Mouse (Mus musculus) spleen, postnatal 36 days (tissue): Measurements from ENCODE around the gene Smok3b.
A peak's percentile ranks its signal among the peaks of the same experiment; 100 is the strongest.

Experiments used
- DNase-seq, 2 experiments: peaks; one replicate each; pipeline ENCODE4 v3.0.0; 2022; ENCODE audit warnings: low spot score in 2 of 2, mixed read lengths in 1 of 2

Gene Smok3b

DNA sequence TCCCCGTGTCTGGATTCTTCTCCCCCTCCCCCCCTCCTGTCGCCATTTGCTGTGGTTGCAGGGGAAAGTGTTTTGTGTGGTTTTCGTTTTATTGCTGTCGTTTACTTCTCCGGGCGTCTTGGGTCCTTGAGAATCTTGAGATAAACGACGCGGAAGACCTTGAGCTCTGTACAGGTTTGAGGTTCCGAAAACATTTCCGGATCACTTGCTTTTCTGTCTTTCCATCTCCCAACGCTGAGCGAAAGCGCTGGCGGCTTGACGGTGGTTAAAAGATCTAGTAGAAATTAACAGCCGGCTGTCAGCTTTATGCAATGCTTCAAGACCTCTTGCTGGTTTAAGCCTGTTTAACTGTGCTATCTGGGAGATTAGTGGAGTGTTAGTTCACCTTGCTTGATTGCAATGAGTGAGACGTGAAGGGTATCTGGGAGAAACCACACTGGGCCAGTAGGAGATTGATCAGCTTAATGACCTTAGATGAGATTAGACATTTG lies 64.2 kb downstream of the Smok3b start:
- DNase-seq = peak in 1 of 2 experiments; percentile 10

DNA sequence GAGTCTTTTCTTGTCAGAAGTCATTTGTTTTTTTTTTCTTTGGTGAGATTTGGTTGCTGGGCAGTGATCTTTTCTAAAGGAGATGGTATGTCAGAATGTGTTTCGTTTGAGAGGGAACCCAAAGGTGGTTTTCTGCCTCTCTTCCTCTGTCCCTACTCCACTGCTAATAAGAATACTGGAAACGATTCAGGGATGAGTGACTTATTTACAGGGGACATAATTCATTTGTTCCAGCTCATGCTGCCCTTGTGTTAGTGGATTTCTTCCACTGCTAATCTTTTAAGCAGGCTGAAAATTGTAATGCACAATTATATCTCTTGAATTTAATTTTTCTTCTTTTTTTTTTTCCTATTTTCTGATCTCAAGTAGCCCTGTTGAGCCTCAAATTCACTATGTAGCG lies 65.6 kb downstream of the Smok3b start:
- DNase-seq = no peak

DNA sequence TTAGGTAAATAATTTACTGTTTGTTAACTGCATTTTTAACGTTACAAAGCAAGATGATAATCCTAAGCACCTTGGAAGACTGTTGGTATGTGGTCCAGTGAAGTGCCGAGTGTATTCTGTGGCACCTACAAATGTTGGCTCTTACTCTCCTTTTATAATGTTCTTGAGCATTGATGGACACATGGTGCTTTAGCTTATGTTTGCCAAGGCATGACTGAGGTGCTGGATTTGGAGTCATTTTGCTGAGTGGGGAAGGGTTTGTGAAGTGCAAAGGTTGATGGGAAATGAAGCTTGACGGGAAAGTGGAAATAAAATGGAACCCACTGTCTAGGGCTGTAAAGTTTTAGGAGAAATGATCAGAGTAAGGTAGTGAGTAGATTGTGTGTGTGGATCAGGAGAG lies 67.1 kb downstream of the Smok3b start:
- no peak for DNase-seq

DNA sequence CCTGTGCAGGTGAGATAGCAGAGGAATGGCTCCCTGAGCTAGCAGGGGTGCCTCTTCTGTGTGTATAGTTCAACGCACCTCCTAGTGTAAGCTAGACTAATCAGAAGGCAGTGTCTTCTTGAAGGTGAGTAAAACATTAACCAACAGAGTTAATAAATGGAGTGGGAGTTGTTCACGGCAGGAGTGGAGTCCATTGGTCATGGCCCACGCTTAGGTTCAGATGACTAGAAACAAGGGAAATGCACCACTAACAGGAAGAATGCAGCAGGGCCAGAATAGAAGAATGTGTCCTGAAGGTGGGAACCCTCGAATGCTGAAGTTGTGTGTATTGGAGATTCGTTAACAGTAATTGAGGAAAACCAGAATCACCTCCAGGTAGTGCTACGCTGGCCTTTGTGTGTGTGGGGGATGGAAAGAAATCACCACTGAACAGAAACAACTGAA lies 67.9 kb downstream of the Smok3b start:
- DNase-seq = no peak

DNA sequence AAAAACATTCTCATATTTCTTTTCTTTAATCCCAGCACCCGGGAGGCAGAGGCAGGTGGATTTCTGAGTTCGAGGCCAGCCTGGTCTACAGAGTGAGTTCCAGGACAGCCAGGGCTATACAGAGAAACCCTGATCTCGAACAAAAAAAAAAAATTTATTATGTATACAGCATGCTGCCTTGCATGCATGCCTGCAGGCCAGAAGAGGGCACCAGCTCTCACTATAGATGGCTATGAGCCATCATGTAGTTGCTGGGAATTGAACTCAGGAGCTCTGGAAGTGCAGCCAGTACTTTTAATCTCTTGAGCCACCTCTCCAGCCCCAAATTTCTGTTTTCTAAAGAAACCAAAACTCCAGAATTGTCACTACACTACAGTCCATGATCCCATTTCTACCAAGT lies 69.0 kb downstream of the Smok3b start:
- DNase-seq = no peak

DNA sequence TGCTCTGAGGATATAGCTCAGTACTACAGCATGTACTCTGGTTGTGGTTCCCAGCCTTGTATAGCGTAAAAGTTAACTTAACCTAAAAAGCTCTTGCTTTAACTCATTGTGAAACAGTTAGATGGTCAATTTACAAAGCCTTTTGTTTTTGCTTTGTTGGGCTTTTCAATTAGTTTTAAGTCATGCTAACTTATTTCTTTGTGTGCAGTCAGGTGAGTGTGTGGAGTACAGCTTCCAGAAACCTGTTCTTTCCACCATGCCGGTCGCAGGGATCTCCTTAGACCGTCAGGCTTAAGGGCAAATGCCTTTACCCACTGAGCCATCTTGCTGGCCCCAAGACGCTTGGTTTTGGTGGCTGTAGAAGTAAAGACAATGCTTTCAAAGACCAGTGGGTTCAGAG lies 69.5 kb downstream of the Smok3b start:
- no peak for DNase-seq

DNA sequence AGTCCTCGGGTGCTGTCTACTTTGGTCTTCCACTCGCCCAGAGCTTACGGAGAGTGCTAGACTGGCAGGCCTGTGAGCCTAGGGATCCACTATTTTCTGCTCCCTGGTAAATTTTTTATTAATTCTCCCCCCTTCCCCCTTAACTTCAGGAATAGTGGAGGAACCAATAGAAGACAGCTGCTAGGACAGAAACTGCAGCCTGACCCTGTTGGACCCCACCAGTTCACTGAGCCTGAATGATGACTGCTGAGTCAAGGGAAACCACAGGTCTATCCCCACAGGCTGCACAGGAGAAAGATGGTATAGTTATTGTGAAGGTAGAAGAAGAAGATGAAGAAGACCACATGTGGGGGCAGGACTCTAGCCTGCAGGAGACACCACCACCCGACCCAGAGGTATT lies 71.5 kb downstream of the Smok3b start:
- DNase-seq = no peak

DNA sequence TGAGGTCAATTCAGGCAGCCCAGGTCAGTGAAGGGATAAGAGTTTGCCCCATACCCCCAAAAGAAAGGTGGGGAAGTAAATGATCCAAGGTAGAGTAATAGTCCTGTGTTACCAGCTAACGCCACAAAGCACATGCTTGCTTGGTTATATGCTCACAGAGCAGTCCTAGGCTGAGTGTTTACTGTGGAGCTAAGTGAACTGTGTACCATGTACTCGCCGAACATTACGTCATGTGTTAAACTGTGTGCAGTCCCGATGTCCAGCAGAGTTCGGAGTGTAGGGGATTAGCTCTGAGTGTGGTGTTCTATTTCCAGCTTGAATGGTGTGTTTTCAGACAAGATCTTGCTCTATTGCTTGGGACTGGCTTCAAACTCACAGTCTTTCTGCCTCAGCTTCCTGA lies 73.2 kb downstream of the Smok3b start:
- no peak for DNase-seq
